Mouse (Mus musculus) embryonic facial prominence, embryonic 15.5 days (tissue): ENCODE data around the gene Ppl. TPM values are rescaled to one million over a fixed set of nuclear protein-coding genes. Genes with fewer than 3 reads are reported as not detected.

Experiments
- ATAC-seq: fragments of 200-750 bp; cut with Nextera tagmentation; 2 replicates; pipeline ENCODE4 v1.8.0; 2017; ENCODE audit warnings: low read depth, moderate TSS enrichment; ENCODE audit not compliant: insufficient number of reproducible peaks, low FRiP score, low TSS enrichment
- H3K27ac ChIP-seq: fragments of 300-500 bp; sonication (generic); replicated peaks from 2 replicates; pipeline ENCODE4 v1.5.1; 2015; ENCODE audit warnings: mild to moderate bottlenecking, inconsistent platforms
- H3K27me3 ChIP-seq: fragments of 300-500 bp; sonication (generic); 2 replicates; pipeline ENCODE4 v1.6.1; 2015; ENCODE audit warnings: inconsistent platforms
- H3K36me3 ChIP-seq: fragments of 300-500 bp; sonication (generic); 2 replicates; pipeline ENCODE4 v1.6.1; 2015; ENCODE audit warnings: mild to moderate bottlenecking, inconsistent platforms
- H3K4me1 ChIP-seq: fragments of 300-500 bp; sonication (generic); 2 replicates; pipeline ENCODE4 v1.6.1; 2015; ENCODE audit warnings: inconsistent platforms
- H3K4me2 ChIP-seq: fragments of 300-500 bp; sonication (generic); replicated peaks from 2 replicates; pipeline ENCODE4 v1.6.1; 2015; ENCODE audit warnings: mild to moderate bottlenecking, inconsistent platforms
- H3K4me3 ChIP-seq: fragments of 300-500 bp; sonication (generic); replicated peaks from 2 replicates; pipeline ENCODE4 v1.5.1; 2015; ENCODE audit warnings: mild to moderate bottlenecking, inconsistent platforms
- H3K9ac ChIP-seq: fragments of 300-500 bp; sonication (generic); 2 replicates; pipeline ENCODE4 v1.6.1; 2015; ENCODE audit warnings: inconsistent platforms
- H3K9me3 ChIP-seq: fragments of 300-500 bp; sonication (generic); replicated peaks from 2 replicates; pipeline ENCODE4 v1.6.1; 2016; ENCODE audit warnings: inconsistent platforms
- WGBS: fragments of 180-500 bp; shearing (Covaris S2); methylation state at CpG from one replicate; pipeline ENCODE4 v1.1.7; 2015; 5-methylcytosine and 5-hydroxymethylcytosine counted together
- polyA plus RNA-seq: library from polyadenylated mRNA; unstranded; fragments of >200 nt; fragmentation: Nextera tagmentation; extraction: Ambion mirVana; gene quantifications from 2 replicates; pipeline ENCODE4 v1.2.1, GENCODE M21; 2015

Ppl gene
- polyA plus RNA-seq, 1 experiment from 2014 or later, result 52.3 TPM

GRCm38 (mm10) chr16:5085196-5085595, 47.0 kb downstream of the Ppl start:
- H3K4me3 ChIP-seq, result no peak overlapping the region
- H3K27me3 ChIP-seq, result no peaks in the 10 kb centered on the region
- H3K4me2 ChIP-seq, result no peak overlapping the region
- no peak for ATAC-seq
- no peak overlapping the region for H3K9ac ChIP-seq
- peaks cover 86% of the 10 kb centered on the region for H3K36me3 ChIP-seq
- no peaks in the 10 kb centered on the region for H3K4me1 ChIP-seq
- no peaks in the 10 kb centered on the region for H3K9me3 ChIP-seq
- WGBS, result 78% methylated on average over 4 of the region's 4 CpGs
- no peak overlapping the region for H3K27ac ChIP-seq

- WGBS, result 76% methylated on average over 5 of the region's 5 CpGs
- no peak overlapping the region for H3K4me2 ChIP-seq
- H3K9ac ChIP-seq, result no peak overlapping the region
- no peak overlapping the region for H3K4me3 ChIP-seq
- no peak for ATAC-seq
- no peaks in the 10 kb centered on the region for H3K27me3 ChIP-seq
- H3K36me3 ChIP-seq, result peaks cover 93% of the 10 kb centered on the region
- H3K9me3 ChIP-seq, result no peaks in the 10 kb centered on the region
- H3K4me1 ChIP-seq, result no peaks in the 10 kb centered on the region
- no peak overlapping the region for H3K27ac ChIP-seq
Observed at GRCm38 (mm10) chr16:5074341-5074740, 57.9 kb downstream of the Ppl start.

GRCm38 (mm10) chr16:5071974-5072373, 60.2 kb downstream of the Ppl start:
- Histone ChIP-seq H3K27me3 (no peaks in the 10 kb centered on the region), H3K4me3 (no peak overlapping the region), H3K4me2 (no peak overlapping the region), H3K9ac (no peak overlapping the region), H3K9me3 (no peaks in the 10 kb centered on the region), H3K36me3 (peaks cover 88% of the 10 kb centered on the region), H3K4me1 (no peaks in the 10 kb centered on the region), H3K27ac (no peak overlapping the region)
- ATAC-seq, result no peak
- 86% methylated on average over 7 of the region's 7 CpGs for WGBS

- H3K9me3 ChIP-seq, result no peaks in the 10 kb centered on the region
- H3K27ac ChIP-seq, result no peak overlapping the region
- H3K36me3 ChIP-seq, result peaks cover 85% of the 10 kb centered on the region
- 88% methylated on average over 3 of the region's 3 CpGs for WGBS
- no peak overlapping the region for H3K4me2 ChIP-seq
- H3K27me3 ChIP-seq, result no peaks in the 10 kb centered on the region
- ATAC-seq, result no peak
- H3K4me3 ChIP-seq, result no peak overlapping the region
- H3K4me1 ChIP-seq, result no peaks in the 10 kb centered on the region
- H3K9ac ChIP-seq, result no peak overlapping the region
Observed at GRCm38 (mm10) chr16:5070321-5070720, 61.9 kb downstream of the Ppl start.

GRCm38 (mm10) chr16:5063472-5063871, 68.7 kb downstream of the Ppl start:
- no peaks in the 10 kb centered on the region for H3K4me1 ChIP-seq
- WGBS, result 94% methylated on average over 4 of the region's 4 CpGs
- H3K27me3 ChIP-seq, result no peaks in the 10 kb centered on the region
- no peaks in the 10 kb centered on the region for H3K9me3 ChIP-seq
- H3K27ac ChIP-seq, result no peak overlapping the region
- no peak overlapping the region for H3K9ac ChIP-seq
- no peak overlapping the region for H3K4me2 ChIP-seq
- peaks cover 68% of the 10 kb centered on the region for H3K36me3 ChIP-seq
- ATAC-seq, result no peak
- no peak overlapping the region for H3K4me3 ChIP-seq

- H3K4me2 ChIP-seq, result no peak overlapping the region
- 86% methylated on average over 1 of the region's 1 CpGs for WGBS
- no peak overlapping the region for H3K9ac ChIP-seq
- peaks cover 58% of the 10 kb centered on the region for H3K36me3 ChIP-seq
- no peak overlapping the region for H3K27ac ChIP-seq
- ATAC-seq, result no peak
- no peaks in the 10 kb centered on the region for H3K9me3 ChIP-seq
- no peaks in the 10 kb centered on the region for H3K4me1 ChIP-seq
- no peaks in the 10 kb centered on the region for H3K27me3 ChIP-seq
- no peak overlapping the region for H3K4me3 ChIP-seq
Observed at GRCm38 (mm10) chr16:5058114-5058513, 74.1 kb downstream of the Ppl start.

GRCm38 (mm10) chr16:5050251-5051110, 81.7 kb downstream of the Ppl start:
- Histone ChIP-seq H3K27ac (peak overlapping the region; percentile 98), H3K4me3 (peak overlapping the region; percentile 100), H3K4me1 (peaks cover 24% of the 10 kb centered on the region), H3K9me3 (no peaks in the 10 kb centered on the region), H3K9ac (peak overlapping the region; percentile 97), H3K4me2 (peak overlapping the region; percentile 83), H3K36me3 (peaks cover 28% of the 10 kb centered on the region), H3K27me3 (no peaks in the 10 kb centered on the region)
- ATAC-seq, result peak; percentile 53
- under 1% methylated on average over 77 of the region's 78 CpGs for WGBS

GRCm38 (mm10) chr16:5049774-5050234, 82.4 kb downstream of the Ppl start, which contains the start of the genes Glyr1 and Ubn1:
TSS of gene Glyr1 (minus strand) at chr16:5049863.
TSS of gene Ubn1 (plus strand) at chr16:5050057.
- no peaks in the 10 kb centered on the region for H3K9me3 ChIP-seq
- peak; percentile 99 for ATAC-seq
- peaks cover 24% of the 10 kb centered on the region for H3K4me1 ChIP-seq
- under 1% methylated on average over 55 of the region's 56 CpGs for WGBS
- peak within 1 kb of the TSS; percentile 83 for H3K4me2 ChIP-seq
- peak within 1 kb of the TSS; percentile 97 for H3K9ac ChIP-seq
- H3K36me3 ChIP-seq, result peaks cover 29% of the 10 kb centered on the region
- peak within 1 kb of the TSS; percentile 98 for H3K27ac ChIP-seq
- H3K4me3 ChIP-seq, result peak within 1 kb of the TSS; percentile 100
- H3K27me3 ChIP-seq, result no peaks in the 10 kb centered on the region

- H3K9me3 ChIP-seq, result no peaks in the 10 kb centered on the region
- H3K27ac ChIP-seq, result peak overlapping the region; percentile 90
- H3K36me3 ChIP-seq, result peaks cover 33% of the 10 kb centered on the region
- H3K4me1 ChIP-seq, result peaks cover 24% of the 10 kb centered on the region
- peak overlapping the region; percentile 96 for H3K9ac ChIP-seq
- H3K4me2 ChIP-seq, result peak overlapping the region; percentile 77
- under 1% methylated on average over 38 of the region's 38 CpGs for WGBS
- H3K27me3 ChIP-seq, result no peaks in the 10 kb centered on the region
- peak overlapping the region; percentile 100 for H3K4me3 ChIP-seq
- peak; percentile 17 for ATAC-seq
Observed at GRCm38 (mm10) chr16:5049182-5049773, 82.9 kb downstream of the Ppl start.

GRCm38 (mm10) chr16:5045322-5045721, 86.9 kb downstream of the Ppl start:
- no peak for ATAC-seq
- Histone ChIP-seq H3K9me3 (no peaks in the 10 kb centered on the region), H3K4me3 (no peak overlapping the region), H3K4me1 (peaks cover 18% of the 10 kb centered on the region), H3K27ac (no peak overlapping the region), H3K4me2 (no peak overlapping the region), H3K9ac (no peak overlapping the region), H3K36me3 (peaks cover 72% of the 10 kb centered on the region), H3K27me3 (no peaks in the 10 kb centered on the region)
- 94% methylated on average over 3 of the region's 3 CpGs for WGBS

GRCm38 (mm10) chr16:5036649-5037234, 95.5 kb downstream of the Ppl start:
- WGBS, result 66% methylated on average over 5 of the region's 5 CpGs
- Histone ChIP-seq H3K27me3 (no peaks in the 10 kb centered on the region), H3K4me1 (no peaks in the 10 kb centered on the region), H3K4me3 (no peak overlapping the region), H3K36me3 (peaks cover 97% of the 10 kb centered on the region), H3K27ac (no peak overlapping the region), H3K4me2 (no peak overlapping the region), H3K9ac (no peak overlapping the region), H3K9me3 (no peaks in the 10 kb centered on the region)
- no peak for ATAC-seq
